Mouse (Mus musculus): Measurements from ENCODE around the gene Kcnj4. TPM values are rescaled to one million over a fixed set of nuclear protein-coding genes. Genes with fewer than 3 reads are reported as not detected.

Gene Kcnj4
- polyA plus RNA-seq (2016; fragmentation: Nextera tagmentation; extraction: Ambion mirVana), result not detected in 2 replicates

DNA sequence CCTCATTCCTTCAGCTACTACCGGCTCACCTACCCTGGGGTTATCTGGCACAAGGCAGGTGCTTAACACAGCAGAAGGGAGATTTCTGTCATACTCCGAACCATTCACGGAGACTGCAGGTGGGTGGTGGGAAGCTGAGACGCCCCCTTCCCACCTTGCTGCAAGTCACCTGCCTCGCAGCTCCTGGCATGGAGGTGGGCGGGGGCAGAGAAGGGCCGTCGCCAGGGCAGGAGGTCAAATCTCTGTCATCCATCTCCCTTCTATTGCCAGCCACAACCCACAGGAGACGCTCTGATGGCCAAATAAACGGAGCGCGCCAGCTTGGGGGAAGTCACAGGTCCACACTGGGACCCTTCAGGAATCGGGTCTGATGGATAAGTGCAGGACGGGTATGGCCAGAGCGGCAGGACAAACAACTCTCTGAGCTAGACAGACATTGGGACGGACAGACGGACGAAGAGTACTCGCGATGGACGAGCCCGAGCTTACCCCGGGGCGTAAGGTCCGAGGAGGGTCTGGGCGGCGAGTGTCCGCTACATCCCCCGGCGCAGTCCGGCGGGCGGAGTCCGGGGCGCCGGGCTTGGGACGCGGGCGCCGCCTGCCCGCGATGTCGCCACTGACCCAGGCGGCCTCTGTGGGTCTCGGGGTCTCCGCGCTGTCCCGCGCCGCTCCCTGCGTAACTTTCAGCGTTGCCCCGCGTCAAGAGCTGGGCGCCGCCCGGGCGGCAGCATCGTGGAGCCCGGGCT is at the start of gene Kcnj4:
TSS of gene Kcnj4 (minus strand) at position 535 of the 746 bp plus-strand sequence.
- Histone ChIP-seq H3K36me3 (replicated peaks) (no peaks in the 10 kb centered on the region), H3K4me3 (peak within 1 kb of the TSS; percentile 69), H3K27me3 (ENCODE audit: poor library complexity, severe bottlenecking) (peaks cover 100% of the 10 kb centered on the region), H3K4me1 (peaks cover 44% of the 10 kb centered on the region), H3K27ac (peak within 1 kb of the TSS; percentile 79), H3K9me3 (no peaks in the 10 kb centered on the region)
- peak; percentile 40 for DNase-seq (ENCODE audit: extremely low spot score, low spot score)
- 1% methylated on average over 59 of the region's 60 CpGs for WGBS

DNA sequence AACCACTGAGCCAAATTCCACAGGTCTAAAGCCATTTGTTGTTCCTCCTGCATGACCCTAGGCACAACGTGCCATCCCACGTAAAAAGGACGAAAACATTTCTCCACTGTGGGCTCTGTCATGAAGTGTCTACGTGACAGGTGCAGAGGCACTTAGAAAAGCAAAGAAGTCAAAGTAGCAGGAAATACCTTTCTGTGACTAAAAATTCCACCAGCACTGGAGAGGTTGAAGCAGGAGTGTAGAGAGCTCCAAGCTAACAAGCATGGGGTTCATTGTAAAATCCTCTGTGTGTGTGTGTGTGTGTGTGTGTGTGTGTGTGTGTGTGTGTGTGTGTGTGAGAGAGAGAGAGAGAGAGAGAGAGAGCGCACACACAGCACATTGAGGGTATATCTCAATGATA is 47.5 kb upstream of the Kcnj4 start:
- Histone ChIP-seq H3K9me3 (no peaks in the 10 kb centered on the region), H3K4me1 (peaks cover 8% of the 10 kb centered on the region; the same call in 1 of the 2 replicates)
- WGBS, result 81% methylated on average over 5 of the region's 5 CpGs

DNA sequence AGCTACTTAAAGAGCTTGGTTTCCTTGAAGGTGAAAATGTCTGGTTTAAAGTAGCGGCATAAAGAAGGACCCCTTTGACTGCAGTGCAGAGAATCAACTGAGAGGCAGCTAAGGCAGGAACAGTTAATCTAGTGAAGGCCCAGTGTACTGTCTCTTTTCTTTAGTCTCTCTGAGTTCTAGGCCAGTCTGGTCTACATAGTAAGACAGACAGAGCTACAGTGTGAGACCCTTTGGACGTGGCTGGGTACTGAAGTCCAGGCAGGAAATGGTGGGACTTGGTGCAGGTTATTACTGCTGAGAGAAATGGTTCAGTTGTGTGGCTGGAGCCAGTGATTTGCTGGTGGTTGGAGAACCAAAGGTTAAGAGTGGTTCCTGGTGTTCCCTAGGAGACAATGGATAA is 43.2 kb upstream of the Kcnj4 start:
- DNase-seq (ENCODE audit: extremely low spot score, low spot score), result no peak
- Histone ChIP-seq H3K27me3 (ENCODE audit: poor library complexity, severe bottlenecking) (peaks cover 8% of the 10 kb centered on the region; the same call in 1 of the 2 replicates), H3K4me1 (peaks cover 34% of the 10 kb centered on the region), H3K27ac (no peak overlapping the region), H3K36me3 (replicated peaks) (peaks cover 19% of the 10 kb centered on the region), H3K9me3 (no peaks in the 10 kb centered on the region), H3K4me3 (no peak overlapping the region)
- WGBS, result 97% methylated on average over 2 of the region's 2 CpGs

More for the DNA sequence above, 47.5 kb upstream of the Kcnj4 start:
- Histone ChIP-seq H3K4me3 (no peak overlapping the region), H3K36me3 (replicated peaks) (no peaks in the 10 kb centered on the region), H3K27ac (no peak overlapping the region), H3K27me3 (ENCODE audit: poor library complexity, severe bottlenecking) (peaks cover 8% of the 10 kb centered on the region; the same call in 1 of the 2 replicates)
- DNase-seq (ENCODE audit: extremely low spot score, low spot score), result no peak

DNA sequence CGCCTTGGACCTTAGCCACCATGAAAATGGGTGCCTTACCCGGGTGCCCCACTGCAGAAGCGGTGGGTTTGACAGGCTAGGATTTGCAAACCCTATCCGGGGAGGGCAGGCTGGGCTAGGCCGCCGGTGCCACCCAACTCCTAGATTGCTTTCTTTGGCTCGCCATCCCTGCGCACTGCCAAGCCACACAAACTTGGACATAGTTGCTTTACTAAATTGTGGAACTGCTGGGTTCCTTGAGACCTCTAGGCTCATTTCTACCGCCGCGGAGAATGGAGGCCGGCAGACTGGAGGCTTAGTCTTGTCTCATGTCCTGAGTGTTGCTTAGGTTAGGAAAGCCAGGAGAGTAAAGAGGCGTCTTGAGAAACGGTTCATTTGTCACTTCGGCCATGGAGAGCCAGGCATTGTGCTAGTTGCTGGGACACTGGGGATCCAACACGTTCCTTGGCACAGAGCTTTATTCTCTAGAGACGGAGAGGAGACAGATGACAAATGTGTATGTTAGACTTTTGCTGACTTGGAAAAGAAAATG is 42.3 kb upstream of the Kcnj4 start:
- Histone ChIP-seq H3K4me3 (peak overlapping the region; percentile 76), H3K4me1 (peaks cover 34% of the 10 kb centered on the region), H3K27ac (peak overlapping the region; percentile 99), H3K27me3 (ENCODE audit: poor library complexity, severe bottlenecking) (peaks cover 8% of the 10 kb centered on the region; the same call in 1 of the 2 replicates), H3K36me3 (replicated peaks) (peaks cover 27% of the 10 kb centered on the region), H3K9me3 (no peaks in the 10 kb centered on the region)
- no peak for DNase-seq (ENCODE audit: extremely low spot score, low spot score)
- 78% methylated on average over 17 of the region's 17 CpGs for WGBS

DNA sequence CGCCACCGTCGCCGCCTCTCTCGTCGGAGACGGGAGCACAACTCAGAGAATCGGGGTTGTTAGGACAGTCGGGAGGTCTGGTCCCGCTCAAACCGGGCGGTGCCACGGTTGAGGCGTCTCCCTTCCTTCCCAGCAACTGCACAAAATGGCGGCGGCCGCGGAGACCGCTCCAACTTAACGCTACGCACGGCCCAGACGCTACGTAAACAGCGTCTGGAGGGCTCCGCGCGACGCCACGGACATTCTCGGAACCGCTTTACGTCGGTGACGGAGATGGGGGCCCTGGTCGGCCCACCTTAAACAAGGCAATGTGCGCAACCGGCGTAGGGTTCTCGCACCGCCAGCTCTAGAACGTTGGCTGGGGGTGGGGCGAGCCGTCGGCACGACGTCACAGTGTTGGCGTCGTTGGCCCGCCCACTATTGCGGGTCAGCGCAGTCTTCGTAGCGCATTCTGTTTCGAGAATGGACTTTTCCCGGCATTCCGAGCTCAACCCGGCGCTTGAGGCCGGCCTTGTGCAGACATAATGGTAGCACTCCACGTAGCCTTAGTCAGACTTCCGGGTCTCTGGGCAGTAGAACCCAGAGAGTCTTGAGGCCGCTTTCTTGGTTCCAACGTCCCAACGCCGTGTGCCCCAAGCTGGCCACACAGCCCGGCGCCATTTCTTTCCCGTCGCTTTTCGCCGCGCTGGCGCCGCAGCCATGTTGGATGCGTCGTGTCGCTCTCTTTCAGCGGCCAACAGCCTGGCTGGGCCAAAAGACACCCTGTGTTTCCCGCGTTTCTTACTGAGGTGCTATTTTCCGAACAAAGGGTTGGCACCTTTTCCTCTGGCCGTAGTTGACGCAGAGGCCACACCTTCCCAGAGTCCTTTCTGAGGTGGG is 41.6 kb upstream of the Kcnj4 start, which contains the start of gene Ddx17:
TSS of gene Ddx17 (minus strand) at position 332 of the 879 bp plus-strand sequence.
- H3K36me3 ChIP-seq (replicated peaks), result peaks cover 34% of the 10 kb centered on the region
- H3K27ac ChIP-seq, result peak within 1 kb of the TSS; percentile 99
- H3K9me3 ChIP-seq, result no peaks in the 10 kb centered on the region
- H3K4me3 ChIP-seq, result peak within 1 kb of the TSS; percentile 76
- H3K27me3 ChIP-seq (ENCODE audit: poor library complexity, severe bottlenecking), result peaks cover 8% of the 10 kb centered on the region; the same call in 1 of the 2 replicates
- 3% methylated on average over 84 of the region's 84 CpGs for WGBS
- peak; percentile 99 for DNase-seq (ENCODE audit: extremely low spot score, low spot score)
- peaks cover 34% of the 10 kb centered on the region for H3K4me1 ChIP-seq

DNA sequence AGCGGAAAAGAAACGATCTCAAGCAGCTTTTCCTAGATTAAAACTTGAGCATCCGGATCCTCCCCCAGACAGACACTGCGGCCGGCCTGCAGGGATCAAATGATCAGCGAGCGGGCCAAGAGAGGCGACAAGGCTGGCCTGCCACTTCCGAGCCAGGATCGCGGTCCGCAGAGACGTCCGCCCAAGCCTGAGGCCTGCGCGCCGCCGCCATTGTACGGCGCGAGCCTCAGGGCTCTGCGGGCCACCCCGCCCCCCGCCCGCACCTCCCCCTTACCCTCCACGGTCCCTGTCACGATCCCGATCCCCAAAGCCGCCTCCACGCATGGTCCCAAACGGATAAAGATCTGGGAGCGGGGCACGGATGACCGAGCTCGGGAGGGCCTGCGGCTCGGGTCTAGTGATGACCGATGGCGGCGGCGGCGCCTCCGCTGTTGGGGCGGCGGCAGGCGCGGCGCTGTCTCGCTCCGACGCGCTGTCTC is 40.9 kb upstream of the Kcnj4 start:
- Histone ChIP-seq H3K36me3 (replicated peaks) (peaks cover 41% of the 10 kb centered on the region), H3K4me3 (peak overlapping the region; percentile 76), H3K27ac (peak overlapping the region; percentile 99), H3K4me1 (peaks cover 34% of the 10 kb centered on the region), H3K9me3 (no peaks in the 10 kb centered on the region), H3K27me3 (ENCODE audit: poor library complexity, severe bottlenecking) (peaks cover 8% of the 10 kb centered on the region; the same call in 1 of the 2 replicates)
- no peak for DNase-seq (ENCODE audit: extremely low spot score, low spot score)
- under 1% methylated on average over 51 of the region's 52 CpGs for WGBS

DNA sequence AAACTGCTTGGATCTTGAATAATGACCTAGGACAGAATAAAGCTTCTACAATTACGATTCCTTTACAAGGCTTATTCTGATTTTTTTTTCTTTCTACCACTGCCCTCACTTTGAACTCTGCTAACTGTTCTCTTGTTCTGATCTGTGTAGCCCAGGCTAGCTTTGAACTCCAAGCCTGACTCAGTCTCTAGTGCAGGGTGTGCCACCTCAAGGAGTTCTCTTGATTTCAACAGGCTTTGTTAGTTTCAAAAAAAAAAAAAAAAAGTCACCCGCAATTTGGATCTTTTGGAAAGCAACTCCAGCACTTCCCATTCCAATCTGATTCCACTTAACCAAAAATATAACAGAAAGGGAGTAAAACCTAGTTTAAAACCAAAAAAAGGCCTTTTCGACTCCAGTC is 40.5 kb upstream of the Kcnj4 start:
- peaks cover 8% of the 10 kb centered on the region; the same call in 1 of the 2 replicates for H3K27me3 ChIP-seq (ENCODE audit: poor library complexity, severe bottlenecking)
- WGBS, result 1% methylated on average over 3 of the region's 3 CpGs

DNA sequence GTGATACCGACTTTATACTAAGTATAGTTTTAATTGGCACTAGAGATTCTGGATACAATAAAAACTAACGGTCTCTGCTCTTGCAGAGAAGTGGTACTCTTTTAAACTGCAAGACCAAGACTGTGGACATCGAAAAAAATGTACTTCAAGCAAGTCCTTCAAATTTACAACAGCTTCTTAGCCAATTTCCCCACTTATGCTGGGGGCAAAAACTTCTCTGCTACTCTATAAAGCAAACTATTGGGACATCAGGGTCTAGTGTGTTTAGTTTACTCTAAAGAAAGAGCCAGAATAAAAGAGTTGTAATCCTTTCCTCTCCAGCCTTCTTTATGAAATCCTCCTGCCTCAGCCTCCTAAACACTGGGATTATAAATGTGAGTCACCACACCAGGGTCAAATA is 38.9 kb upstream of the Kcnj4 start:
- Histone ChIP-seq H3K4me3 (peak overlapping the region; percentile 76), H3K27me3 (ENCODE audit: poor library complexity, severe bottlenecking) (peaks cover 8% of the 10 kb centered on the region; the same call in 1 of the 2 replicates), H3K9me3 (no peaks in the 10 kb centered on the region), H3K4me1 (peaks cover 26% of the 10 kb centered on the region), H3K36me3 (replicated peaks) (peaks cover 61% of the 10 kb centered on the region), H3K27ac (no peak overlapping the region)
- no peak for DNase-seq (ENCODE audit: extremely low spot score, low spot score)
- WGBS, result 95% methylated on average over 3 of the region's 3 CpGs

More for the DNA sequence above, 40.5 kb upstream of the Kcnj4 start:
- Histone ChIP-seq H3K4me3 (peak overlapping the region; percentile 76), H3K36me3 (replicated peaks) (peaks cover 46% of the 10 kb centered on the region), H3K27ac (peak overlapping the region; percentile 99), H3K4me1 (peaks cover 34% of the 10 kb centered on the region), H3K9me3 (no peaks in the 10 kb centered on the region)
- no peak for DNase-seq (ENCODE audit: extremely low spot score, low spot score)

DNA sequence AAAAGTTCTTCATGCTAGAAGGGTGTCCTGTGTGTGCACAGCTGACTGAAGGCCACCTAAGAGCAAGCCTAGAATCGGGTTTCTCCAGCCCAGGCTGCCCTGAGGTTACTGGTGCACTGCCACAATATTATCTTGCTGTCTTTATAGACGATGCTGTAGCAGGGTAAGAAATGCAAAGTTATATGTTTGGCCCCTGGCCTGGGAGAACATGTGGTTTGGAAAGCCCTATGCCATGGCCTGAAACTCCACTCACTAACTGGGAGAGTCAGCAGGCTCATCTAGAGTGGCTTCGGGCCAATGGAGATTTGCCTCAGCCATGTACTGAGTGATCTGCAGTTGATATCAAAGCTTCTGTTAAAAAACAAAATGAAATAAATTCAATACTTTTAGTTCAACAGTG is 28.8 kb upstream of the Kcnj4 start:
- no peaks in the 10 kb centered on the region for H3K9me3 ChIP-seq
- H3K27ac ChIP-seq, result no peak overlapping the region
- WGBS, result 92% methylated on average over 3 of the region's 3 CpGs

DNA sequence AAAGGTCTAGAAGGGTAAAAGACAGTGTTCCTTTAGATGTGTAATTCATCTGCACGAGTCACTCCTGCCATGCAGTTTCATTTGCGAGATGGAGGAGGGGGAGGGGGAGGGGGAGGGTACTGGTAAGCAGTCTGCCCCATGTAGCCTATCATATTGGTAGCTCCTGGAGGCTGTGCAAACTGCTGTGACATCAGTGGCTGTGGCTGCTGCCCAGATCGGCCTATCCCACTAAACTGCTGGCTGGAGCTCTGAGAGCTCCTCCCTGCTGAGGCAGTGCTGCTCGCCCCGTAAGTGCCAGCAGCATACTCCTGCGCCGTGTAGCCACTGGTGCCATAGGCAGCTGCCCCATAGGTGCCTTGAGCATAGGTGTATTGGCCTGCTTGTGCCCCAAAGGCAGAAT is 24.9 kb upstream of the Kcnj4 start:
- no peak for DNase-seq (ENCODE audit: extremely low spot score, low spot score)
- no peak overlapping the region for H3K4me3 ChIP-seq
- peaks cover 95% of the 10 kb centered on the region for H3K36me3 ChIP-seq (replicated peaks)
- H3K27me3 ChIP-seq (ENCODE audit: poor library complexity, severe bottlenecking), result no peaks in the 10 kb centered on the region
- H3K9me3 ChIP-seq, result no peaks in the 10 kb centered on the region
- WGBS, result 87% methylated on average over 7 of the region's 7 CpGs
- no peak overlapping the region for H3K27ac ChIP-seq
- H3K4me1 ChIP-seq, result no peaks in the 10 kb centered on the region

More for the DNA sequence above, 28.8 kb upstream of the Kcnj4 start:
- Histone ChIP-seq H3K4me3 (no peak overlapping the region), H3K36me3 (replicated peaks) (peaks cover 100% of the 10 kb centered on the region), H3K27me3 (ENCODE audit: poor library complexity, severe bottlenecking) (no peaks in the 10 kb centered on the region), H3K4me1 (no peaks in the 10 kb centered on the region)
- no peak for DNase-seq (ENCODE audit: extremely low spot score, low spot score)

DNA sequence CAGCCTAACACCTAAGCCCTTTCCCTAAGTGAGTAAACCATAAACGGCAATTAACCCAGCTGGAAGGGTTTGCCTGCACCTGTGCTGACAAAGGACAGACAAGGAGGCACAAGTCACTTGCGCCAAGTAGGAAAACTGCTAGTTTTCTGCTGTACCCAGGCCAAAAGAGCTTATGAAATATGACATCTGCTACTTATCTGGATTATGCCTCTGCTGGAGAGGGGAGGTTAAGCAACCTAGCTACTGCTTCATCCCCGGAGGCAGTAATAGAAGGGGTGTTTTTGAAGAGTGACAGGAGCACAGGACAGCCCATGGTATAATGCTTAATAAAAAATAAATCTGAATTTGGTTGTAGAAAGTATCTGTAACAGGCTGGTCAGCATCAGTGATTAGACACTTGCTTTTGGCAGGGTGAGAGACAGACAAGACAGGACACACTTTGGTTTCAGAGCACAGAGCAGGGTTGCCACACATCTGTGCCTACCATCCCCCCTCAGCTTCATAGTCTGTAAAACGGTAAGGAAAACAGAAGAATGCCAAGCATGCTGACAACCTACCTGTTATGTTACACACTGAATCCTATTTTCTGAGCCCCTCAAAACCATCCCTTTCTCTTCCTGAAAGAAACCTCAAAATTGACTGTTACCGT is 23.1 kb upstream of the Kcnj4 start:
- H3K9me3 ChIP-seq, result no peaks in the 10 kb centered on the region
- H3K4me1 ChIP-seq, result no peaks in the 10 kb centered on the region
- no peak overlapping the region for H3K4me3 ChIP-seq
- no peak overlapping the region for H3K27ac ChIP-seq
- peaks cover 77% of the 10 kb centered on the region for H3K36me3 ChIP-seq (replicated peaks)
- no peak for DNase-seq (ENCODE audit: extremely low spot score, low spot score)
- 76% methylated on average over 5 of the region's 5 CpGs for WGBS
- H3K27me3 ChIP-seq (ENCODE audit: poor library complexity, severe bottlenecking), result no peaks in the 10 kb centered on the region

DNA sequence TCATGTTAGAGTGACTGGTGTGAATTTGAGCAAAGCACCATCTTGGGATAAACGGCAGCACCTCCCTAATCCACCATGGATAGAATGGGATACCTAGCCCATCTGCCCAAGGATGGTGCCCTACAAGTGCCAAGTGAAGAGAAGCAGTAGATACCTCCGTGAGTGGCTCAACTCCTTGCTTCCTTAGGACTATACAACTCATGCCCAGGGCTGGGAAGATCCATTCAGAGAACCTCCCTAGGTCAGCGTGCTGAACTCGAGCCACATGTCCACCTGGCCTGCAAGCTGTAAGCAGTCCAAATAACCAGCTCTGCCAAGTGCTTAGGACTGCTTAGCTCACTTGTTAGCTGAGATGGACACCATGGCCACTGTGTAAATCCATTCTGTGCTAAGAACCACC is 22.2 kb upstream of the Kcnj4 start:
- 79% methylated on average over 4 of the region's 4 CpGs for WGBS
- peaks cover 68% of the 10 kb centered on the region for H3K36me3 ChIP-seq (replicated peaks)
- no peak overlapping the region for H3K4me3 ChIP-seq
- peak; percentile 21 for DNase-seq (ENCODE audit: extremely low spot score, low spot score)
- H3K27me3 ChIP-seq (ENCODE audit: poor library complexity, severe bottlenecking), result no peaks in the 10 kb centered on the region
- no peaks in the 10 kb centered on the region for H3K4me1 ChIP-seq
- no peak overlapping the region for H3K27ac ChIP-seq
- no peaks in the 10 kb centered on the region for H3K9me3 ChIP-seq
